Mouse (Mus musculus): Measurements from ENCODE around the gene Gipc2.
"Not testable (repeated sequence)": the region's sequence is repeated elsewhere in the genome, so short reads cannot be mapped to it uniquely, and the experiment has no call there.

Gipc2 gene

GRCm38 (mm10) chr3:152166099-152166423 lies at the start of gene Gipc2:
Gene Gipc2 (minus strand): TSS chr3:152166230.
- no peak for DNase-seq

DNA sequence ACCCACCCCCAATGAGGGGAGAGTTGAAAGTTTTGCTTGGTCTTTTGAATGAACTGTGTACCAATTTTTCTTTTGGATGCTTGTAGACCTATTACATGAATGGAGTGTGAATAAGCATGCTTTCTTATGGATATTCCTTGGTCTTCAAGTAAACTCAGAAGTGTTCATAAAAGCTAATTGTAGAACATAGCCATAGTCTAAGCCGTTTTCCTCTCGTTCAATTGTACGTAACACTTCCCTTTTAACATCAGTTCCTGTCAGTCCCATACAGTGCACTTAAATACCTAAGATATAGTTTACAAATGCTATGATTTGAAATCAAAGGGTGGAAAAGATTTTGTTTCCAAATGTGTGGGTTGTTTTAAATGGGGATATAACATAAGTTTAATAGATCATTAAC lies 47.4 kb upstream of the Gipc2 start:
- DNase-seq: no peak

GRCm38 (mm10) chr3:152211731-152212279 lies 45.8 kb upstream of the Gipc2 start:
- peak; percentile 60 for DNase-seq

- peak; percentile 85 for DNase-seq
Observed at GRCm38 (mm10) chr3:152210728-152211391, 44.8 kb upstream of the Gipc2 start.

- DNase-seq: peak; percentile 100
Observed at GRCm38 (mm10) chr3:152209967-152210634, 44.1 kb upstream of the Gipc2 start, which contains the start of the genes Dnajb4 and Fubp1. Gene Dnajb4 (minus strand): TSS chr3:152210302. Gene Fubp1 (plus strand): TSS chr3:152210422.

DNA sequence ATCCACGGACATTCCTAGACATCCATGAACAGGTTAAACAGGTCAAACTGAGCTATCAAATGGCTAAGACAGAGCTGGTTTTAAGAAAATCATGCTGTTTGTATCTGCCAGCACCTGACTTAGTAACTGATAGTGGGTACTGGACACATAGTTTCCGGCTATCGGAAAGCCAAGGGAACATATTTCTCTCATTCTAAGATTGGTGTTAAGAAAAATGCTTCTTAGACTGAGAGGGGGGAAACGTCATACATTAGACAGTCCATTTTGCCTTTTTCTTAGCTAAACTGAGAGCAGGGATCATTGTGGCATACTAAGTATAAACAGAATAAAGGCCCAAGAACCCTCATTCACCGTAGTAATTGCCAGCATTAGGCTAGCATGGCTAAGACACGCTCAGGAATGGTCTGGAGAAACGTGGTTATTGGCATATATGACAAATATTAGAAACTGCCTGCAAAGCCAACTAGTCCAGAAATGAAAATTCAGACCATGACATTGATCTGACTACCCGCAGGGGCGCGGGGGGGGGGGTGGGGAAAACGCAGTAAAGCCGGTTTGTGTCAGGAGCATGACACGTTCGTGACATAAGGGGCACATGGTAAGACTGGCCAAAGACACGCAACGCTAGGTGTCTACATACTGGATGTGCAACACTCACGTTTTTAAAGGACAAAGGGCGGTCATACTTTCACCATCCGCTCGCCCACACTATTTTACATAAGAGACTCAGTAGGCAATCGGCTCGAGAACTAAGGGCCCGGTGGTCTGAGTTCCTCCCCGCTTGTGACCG lies 43.3 kb upstream of the Gipc2 start:
- DNase-seq: no peak

GRCm38 (mm10) chr3:152208096-152208885 lies 42.3 kb upstream of the Gipc2 start:
- DNase-seq: no peak

DNA sequence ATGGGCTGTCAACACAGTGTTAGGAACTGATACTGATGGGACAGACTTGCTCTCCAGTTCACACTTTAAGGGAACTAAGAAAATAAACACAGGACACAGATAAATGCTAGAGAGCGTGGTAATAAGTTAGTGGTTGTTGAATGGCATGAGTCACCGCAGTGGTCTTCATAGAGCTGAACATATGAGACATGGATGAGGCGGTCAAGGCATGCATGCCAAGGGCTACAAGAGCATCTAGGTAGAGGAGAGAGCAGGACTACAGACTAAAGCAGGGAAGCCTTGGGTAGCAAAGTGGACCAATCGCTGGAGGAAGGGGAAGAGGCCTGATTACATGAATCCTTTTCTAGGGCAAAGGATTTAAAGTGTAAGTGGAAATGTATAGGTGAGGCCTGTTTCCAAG lies 41.1 kb upstream of the Gipc2 start:
- no peak for DNase-seq

DNA sequence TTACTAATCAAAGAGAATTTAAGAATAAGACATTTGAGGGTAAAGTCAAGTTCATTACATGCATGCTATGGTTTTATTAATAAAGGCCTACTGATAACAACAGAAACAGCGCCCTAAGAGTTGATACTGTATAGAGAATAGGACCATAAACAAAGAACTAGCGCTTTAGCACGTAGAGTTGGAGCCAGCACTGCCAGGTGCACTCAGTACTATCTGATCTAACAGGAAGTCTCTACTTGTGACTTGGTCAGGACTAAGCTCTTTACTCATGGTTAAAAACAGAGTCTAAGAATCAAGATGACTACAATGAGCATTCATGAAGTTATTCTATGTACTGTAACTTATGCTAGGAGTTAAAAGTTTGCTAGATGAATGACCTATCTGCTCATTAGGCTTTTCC lies 38.5 kb upstream of the Gipc2 start:
- peak; percentile 59 for DNase-seq

GRCm38 (mm10) chr3:152203996-152204395 lies 38.0 kb upstream of the Gipc2 start:
- DNase-seq: peak; percentile 81

GRCm38 (mm10) chr3:152203411-152203810 lies 37.4 kb upstream of the Gipc2 start:
- DNase-seq: peak; percentile 58

- DNase-seq: no peak
Observed at GRCm38 (mm10) chr3:152202942-152203341, 36.9 kb upstream of the Gipc2 start.

DNA sequence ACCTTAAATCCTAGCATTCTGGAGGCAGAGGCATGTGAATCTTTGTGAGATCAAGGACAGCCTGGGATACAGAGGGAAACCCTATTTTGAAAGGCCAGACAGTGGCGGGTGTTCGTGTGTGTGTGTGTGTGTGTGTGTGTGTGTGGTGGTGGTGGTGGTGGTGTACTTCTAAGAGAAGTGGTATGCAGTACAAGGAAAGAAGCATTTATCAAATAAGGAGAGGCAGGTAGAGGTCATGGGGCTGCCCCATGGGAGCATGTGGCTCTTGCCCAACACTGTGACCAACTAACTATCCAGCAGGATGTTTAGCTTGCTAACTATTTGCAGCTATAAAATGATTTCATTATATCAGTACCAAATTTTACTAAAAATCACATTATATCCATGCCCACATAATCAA lies 35.6 kb upstream of the Gipc2 start:
- no peak for DNase-seq

DNA sequence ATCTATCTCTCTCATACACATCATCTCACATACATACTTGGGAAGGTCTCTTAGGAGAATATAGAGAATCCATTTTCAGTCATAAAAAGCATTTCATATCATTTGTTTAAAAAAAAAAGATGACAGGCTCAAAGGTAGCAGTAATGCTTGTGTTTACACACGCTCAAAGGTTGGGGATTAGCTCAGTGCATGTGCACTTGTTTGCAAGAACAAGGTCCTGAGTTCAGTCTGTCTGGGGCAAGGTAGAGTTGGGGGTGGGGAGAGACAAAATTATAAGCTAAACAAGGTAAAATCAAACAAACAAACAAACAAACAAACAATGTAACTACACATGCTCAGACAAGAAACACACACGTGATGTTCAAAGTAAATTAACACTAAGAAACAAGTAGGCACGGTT lies 35.2 kb upstream of the Gipc2 start:
- DNase-seq: no peak

- DNase-seq: no peak
Observed at GRCm38 (mm10) chr3:152199125-152199524, 33.1 kb upstream of the Gipc2 start.

DNA sequence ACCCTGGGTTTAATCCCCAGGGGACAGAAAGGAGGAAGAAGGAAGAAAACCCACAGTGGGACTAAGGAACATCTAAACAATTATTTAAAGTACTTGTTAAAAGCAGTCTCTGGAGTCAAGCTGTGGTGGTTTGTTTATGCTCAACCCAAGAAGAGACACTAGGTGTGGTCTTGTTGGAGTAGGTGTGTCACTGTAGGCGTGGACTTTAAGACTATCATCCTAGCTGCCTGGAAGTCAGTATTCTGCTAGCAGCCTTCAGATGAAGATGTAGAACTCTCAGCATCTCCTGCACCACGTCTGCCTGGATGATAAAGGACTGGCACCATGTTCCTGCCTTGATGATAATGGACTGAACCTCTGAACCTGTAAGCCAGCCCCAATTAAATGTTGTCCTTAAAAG lies 31.2 kb upstream of the Gipc2 start:
- DNase-seq: not testable (repeated sequence)

- DNase-seq: peak; percentile 86
Observed at GRCm38 (mm10) chr3:152193635-152194097, 27.6 kb upstream of the Gipc2 start.

GRCm38 (mm10) chr3:152193177-152193576 lies 27.1 kb upstream of the Gipc2 start:
- DNase-seq: no peak

- DNase-seq: no peak
Observed at GRCm38 (mm10) chr3:152192238-152192931, 26.4 kb upstream of the Gipc2 start.

GRCm38 (mm10) chr3:152191791-152192237 lies 25.8 kb upstream of the Gipc2 start:
- DNase-seq: no peak

DNA sequence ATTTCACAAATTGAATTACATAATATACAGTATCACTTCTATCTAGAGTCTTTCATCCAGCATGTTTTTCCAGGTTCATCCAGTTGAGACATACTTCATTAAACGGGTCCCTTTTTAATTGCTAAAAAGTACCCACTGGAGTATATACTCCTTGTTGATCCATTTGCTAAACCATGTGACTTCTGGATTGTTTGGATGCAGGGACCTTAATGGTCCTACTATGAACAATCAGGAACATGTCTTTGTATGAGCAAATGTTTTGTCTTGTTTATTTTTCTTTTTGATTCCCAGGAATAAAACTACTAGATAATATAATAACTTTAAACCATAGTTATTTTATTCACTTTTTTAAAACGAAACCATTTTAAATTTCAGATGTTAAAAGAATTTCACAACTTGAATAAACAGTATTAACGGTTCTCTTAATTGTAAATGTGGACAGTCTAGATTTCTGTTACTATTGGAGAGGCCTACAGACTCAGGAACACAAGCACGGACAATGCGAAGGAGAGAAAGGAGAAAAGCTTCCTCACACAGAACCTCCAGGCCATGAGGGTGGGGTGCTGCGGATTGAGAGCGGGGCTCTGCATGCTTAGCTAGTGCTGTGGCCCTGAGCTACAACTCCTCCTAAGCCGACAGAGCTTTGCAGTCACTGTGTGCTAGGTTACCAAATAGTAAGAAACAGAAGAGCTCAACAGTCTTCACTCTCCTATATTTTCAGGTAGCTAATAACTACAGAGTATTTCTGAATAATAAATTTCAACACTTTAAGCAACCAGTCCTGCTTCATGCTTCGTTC lies 24.8 kb upstream of the Gipc2 start:
- DNase-seq: no peak
